Mouse (Mus musculus) CH12.LX (cell line): ENCODE measurements around the gene Snrk.

Experiments used
- CTCF ChIP-seq, 2 experiments: IDR thresholded peaks in 1 of 2; conservative IDR thresholded peaks in 1 of 2; 2 replicates each; pipeline ENCODE4 v1.5.1; 2011 to 2012; ENCODE audit warnings: low read depth in 2 of 2, low read length in 2 of 2, improper control_type of control experiment in 1 of 2, inconsistent platforms in 1 of 2, mild to moderate bottlenecking in 1 of 2, moderate library complexity in 1 of 2
- POLR2A ChIP-seq: IDR thresholded peaks from 2 replicates; pipeline ENCODE4 v1.6.1; 2011; ENCODE audit warnings: low read depth, mild to moderate bottlenecking, improper control_type of control experiment, low read length
- ZC3H11A ChIP-seq: IDR thresholded peaks from 2 replicates; pipeline ENCODE4 v1.6.1; 2012; ENCODE audit warnings: low read depth, mild to moderate bottlenecking, inconsistent platforms, low read length, improper control_type of control experiment

GRCm38 (mm10) chr9:122145677-122146076 is 28.6 kb downstream of the Snrk start:
- no peak for TF ChIP-seq CTCF (conservative IDR thresholded peaks at IDR 0.05 in 1 of 2, IDR thresholded peaks at IDR 0.05 in 1 of 2; ENCODE audit: low read depth in 2 of 2, low read length in 2 of 2)
- TF ChIP-seq POLR2A = no peak
- no peak for TF ChIP-seq ZC3H11A
